Mouse (Mus musculus) brain, embryonic 14.5 days (tissue): ENCODE measurements at regions not wholly inside any gene's neighbourhood (a gene's known extent, or its start where the extent isn't known, plus 50 kb on each side); places are given as distances from the start of the nearest gene placed in this dataset.

Experiments
- CTCF ChIP-seq: fragments of 200-500 bp; IDR thresholded peaks from 2 replicates; pipeline ENCODE4 v1.5.1; 2012; ENCODE audit warnings: inconsistent platforms, mild to moderate bottlenecking, moderate library complexity, borderline replicate concordance; ENCODE audit not compliant: insufficient read depth, insufficient read length; ENCODE audit errors: extremely low read depth
- POLR2A ChIP-seq: fragments of 200-500 bp; IDR thresholded peaks from 2 replicates; pipeline ENCODE4 v1.6.1; 2012; ENCODE audit warnings: mild to moderate bottlenecking, inconsistent platforms, borderline replicate concordance; ENCODE audit not compliant: poor library complexity, insufficient read depth, insufficient read length, severe bottlenecking; ENCODE audit errors: extremely low read depth

GRCm38 (mm10) chr4:95230461-95230860 lies 178.4 kb upstream of the Jun start:
- TF ChIP-seq POLR2A (no peak), CTCF (no peak)
